Mouse (Mus musculus) lung, adult 2 months (tissue): Measurements from ENCODE around the gene Tmbim6.

Source experiments
- CTCF ChIP-seq: fragments of 200-500 bp; IDR thresholded peaks from 2 replicates; pipeline ENCODE4 v1.5.1; 2011; ENCODE audit warnings: mild to moderate bottlenecking, low read length, control low read depth; ENCODE audit not compliant: insufficient read depth
- POLR2A ChIP-seq: fragments of 200-500 bp; IDR thresholded peaks from 2 replicates; pipeline ENCODE4 v1.6.1; 2011; ENCODE audit warnings: low read depth, mild to moderate bottlenecking, control low read depth, low read length, borderline replicate concordance; ENCODE audit errors: extremely low read depth

DNA sequence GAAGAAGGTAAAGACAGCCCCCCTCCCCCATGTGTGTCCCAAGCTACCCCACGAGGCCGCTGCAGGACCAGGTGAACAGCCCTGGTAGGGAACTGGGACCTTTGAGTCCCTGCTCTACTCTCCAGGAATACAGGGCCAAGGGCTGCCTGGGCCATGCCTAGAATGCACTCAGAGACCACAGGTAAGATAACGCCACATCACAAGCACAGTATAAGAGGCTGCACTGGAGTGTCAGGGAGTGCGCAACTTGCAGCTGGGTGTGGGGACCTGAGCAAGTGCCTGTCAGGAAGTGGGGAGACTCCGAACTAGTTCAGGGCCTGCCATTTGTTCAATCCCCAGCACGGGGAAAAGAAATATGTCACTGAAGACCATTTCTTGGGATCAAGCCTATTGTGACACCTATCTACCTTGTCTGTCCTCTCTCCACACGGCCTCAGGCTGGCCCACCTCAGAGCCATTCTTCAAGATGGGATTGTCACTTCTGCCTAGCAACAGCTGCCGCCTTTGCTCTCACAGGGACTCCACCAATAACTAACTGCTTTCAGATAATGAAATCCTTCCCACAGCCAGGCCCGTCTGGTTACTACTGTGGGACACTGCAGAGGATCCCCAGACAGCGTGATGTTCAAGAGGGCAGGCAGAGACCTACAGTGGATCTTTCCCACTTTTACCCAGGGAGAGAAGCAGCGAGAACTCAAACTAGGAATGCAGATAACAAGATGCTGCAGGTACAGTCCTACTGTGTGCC lies 60.6 kb downstream of the Tmbim6 start:
- no peak for TF ChIP-seq CTCF
- TF ChIP-seq POLR2A, result no peak
